Comparison of ENCODE assay signal across 8 mouse cellular contexts in genomic region chr6:88873965-88874867, GRCm38 (mm10). TPM values are rescaled to one million over a fixed set of nuclear protein-coding genes. Genes with fewer than 3 reads are reported as not detected.
DNase-seq lines count a peak whose midpoint lies in the region; ATAC-seq and TF ChIP-seq lines count a peak whose summit lies in the region.

No protein-coding gene starts in this region.

- H3K9ac ChIP-seq in heart, embryonic 16.5 days (ENCODE audit: low read length) = peak overlapping the region; percentile 80
- peak overlapping the region; percentile 87 for H3K9ac ChIP-seq in limb, embryonic 14.5 days (ENCODE audit: low read depth, low read length, severe bottlenecking)
- peak overlapping the region; percentile 96 for H3K9ac ChIP-seq in neural tube, embryonic 15.5 days (replicated peaks)

- no peak overlapping the region for H3K27ac ChIP-seq in heart, embryonic 16.5 days (ENCODE audit: low read length)
- no peak overlapping the region for H3K27ac ChIP-seq in limb, embryonic 14.5 days (replicated peaks; ENCODE audit: low read depth, low read length)
- H3K27ac ChIP-seq in neural tube, embryonic 15.5 days (replicated peaks) = peak overlapping the region; percentile 97

- peaks cover 4% of the 10 kb centered on the region for H3K36me3 ChIP-seq in megakaryocyte, embryonic 14.5 days (replicated peaks; ENCODE audit: low read length)
- H3K36me3 ChIP-seq in heart, embryonic 16.5 days (ENCODE audit: control insufficient read depth, insufficient read depth) = no peaks in the 10 kb centered on the region
- H3K36me3 ChIP-seq in limb, embryonic 14.5 days (ENCODE audit: control insufficient read depth, insufficient read depth, low read length) = no peaks in the 10 kb centered on the region
- no peaks in the 10 kb centered on the region for H3K36me3 ChIP-seq in neural tube, embryonic 15.5 days

- peaks cover 77% of the 10 kb centered on the region for H3K27me3 ChIP-seq in megakaryocyte, embryonic 14.5 days (replicated peaks)
- peaks cover 3% of the 10 kb centered on the region; the same call in 1 of the 2 replicates for H3K27me3 ChIP-seq in heart, embryonic 16.5 days (ENCODE audit: control insufficient read depth, insufficient read depth, low read length)
- H3K27me3 ChIP-seq in limb, embryonic 14.5 days (ENCODE audit: control insufficient read depth, insufficient read depth, low read length) = no peaks in the 10 kb centered on the region
- H3K27me3 ChIP-seq in neural tube, embryonic 15.5 days (replicated peaks) = no peaks in the 10 kb centered on the region

- TF ChIP-seq POLR2A in limb, embryonic 14.5 days (IDR thresholded peaks at IDR 0.05; ENCODE audit: borderline replicate concordance, extremely low read depth, insufficient read depth, insufficient read length) = no peak

- peaks cover 22% of the 10 kb centered on the region for H3K4me1 ChIP-seq in megakaryocyte, embryonic 14.5 days
- H3K4me1 ChIP-seq in heart, embryonic 16.5 days (ENCODE audit: control insufficient read depth, insufficient read depth, low read length) = no peaks in the 10 kb centered on the region
- H3K4me1 ChIP-seq in limb, embryonic 14.5 days (ENCODE audit: control insufficient read depth, insufficient read depth, low read length) = peaks cover 15% of the 10 kb centered on the region; the same call in 1 of the 2 replicates
- peaks cover 48% of the 10 kb centered on the region for H3K4me1 ChIP-seq in neural tube, embryonic 15.5 days

- ATAC-seq in megakaryocyte, adult 5-6 weeks (ENCODE audit: poor library complexity, severe bottlenecking) = no peak
- peak; percentile 8 for ATAC-seq in heart, embryonic 16.5 days (replicated peaks; ENCODE audit: extremely low read depth, insufficient read depth, low FRiP score)
- ATAC-seq in limb, embryonic 14.5 days (ENCODE audit: low FRiP score, low read depth) = peak; percentile 51; the same call in 1 of the 2 replicates
- peak; percentile 69 for ATAC-seq in neural tube, embryonic 15.5 days (ENCODE audit: low FRiP score)

- H3K9me3 ChIP-seq in megakaryocyte, embryonic 14.5 days = peaks cover 32% of the 10 kb centered on the region
- no peaks in the 10 kb centered on the region for H3K9me3 ChIP-seq in heart, embryonic 16.5 days (replicated peaks; ENCODE audit: control insufficient read depth, low read length)
- no peaks in the 10 kb centered on the region for H3K9me3 ChIP-seq in limb, embryonic 14.5 days (ENCODE audit: control insufficient read depth, low read length)
- H3K9me3 ChIP-seq in neural tube, embryonic 15.5 days (replicated peaks) = no peaks in the 10 kb centered on the region

- 4% methylated on average over 73 of the region's 74 CpGs for WGBS in heart, embryonic 16.5 days
- WGBS in limb, embryonic 14.5 days = 2% methylated on average over 72 of the region's 74 CpGs
- WGBS in neural tube, embryonic 15.5 days = 1% methylated on average over 58 of the region's 74 CpGs

- H3K4me3 ChIP-seq in megakaryocyte, embryonic 14.5 days (replicated peaks) = peak overlapping the region; percentile 89
- H3K4me3 ChIP-seq in heart, embryonic 16.5 days (ENCODE audit: low read length) = peak overlapping the region; percentile 73
- peak overlapping the region; percentile 73 for H3K4me3 ChIP-seq in limb, embryonic 14.5 days (replicated peaks; ENCODE audit: low read length)
- peak overlapping the region; percentile 86 for H3K4me3 ChIP-seq in neural tube, embryonic 15.5 days (replicated peaks)

- peak; percentile 34 for DNase-seq in adrenal gland, postnatal 14 days
- DNase-seq in adrenal gland, adult 8-10 months = no peak
- DNase-seq in limb, embryonic 14.5 days (ENCODE audit: low spot score) = no peak
- DNase-seq in urinary bladder, postnatal 25 days (ENCODE audit: low spot score) = no peak

- peak overlapping the region; percentile 100 for H3K4me2 ChIP-seq in heart, embryonic 16.5 days (ENCODE audit: low read depth, low read length)
- H3K4me2 ChIP-seq in limb, embryonic 14.5 days (replicated peaks; ENCODE audit: low read depth, low read length, severe bottlenecking) = peak overlapping the region; percentile 98
- H3K4me2 ChIP-seq in neural tube, embryonic 15.5 days = peak overlapping the region; percentile 81

RNA-seq across cellular contexts. Expression of gene Podxl2, which starts 0.6 kb away (rescaled TPM):
- total RNA-seq in adrenal gland, postnatal 14 days (2021) = 24.4 and 27.2 TPM in 2 replicates
- 100 to 1,000 TPM in 2 of 4 experiments, 10 to 100 TPM in 2; 40.6 to 123 (median 83.0) TPM for total RNA-seq in adrenal gland, adult 8-10 months (2022)
- polyA plus RNA-seq in megakaryocyte, embryonic 14.5 days (2012; ENCODE audit: insufficient read depth, low replicate concordance) = 1.2 and 3.2 TPM in 2 replicates
- not detected in 2 replicates for total RNA-seq in megakaryocyte, adult 5-6 weeks (2015)
- total RNA-seq in megakaryocyte, adult 5-6 weeks (2017) = 0.16 and 0.40 TPM in 2 replicates
- polyA plus RNA-seq in heart, embryonic 16.5 days (2015; fragmentation: Nextera tagmentation; extraction: Ambion mirVana) = 43.7 and 45.0 TPM in 2 replicates
- polyA plus RNA-seq in limb, embryonic 14.5 days (2012; rRNA removed) = 192 and 242 TPM in 2 replicates
- polyA plus RNA-seq in limb, embryonic 14.5 days (2014; fragmentation: Nextera tagmentation; extraction: Ambion mirVana) = 96.2 and 97.2 TPM in 2 replicates
- 504 and 640 TPM in 2 replicates for polyA plus RNA-seq in neural tube, embryonic 15.5 days (2015; fragmentation: Nextera tagmentation; extraction: Ambion mirVana)

RNA-seq across cellular contexts. Expression of gene Mcm2, which starts 24.4 kb away (rescaled TPM):
- total RNA-seq in adrenal gland, postnatal 14 days (2021) = 53.9 and 60.2 TPM in 2 replicates
- 10 to 100 TPM; 26.9 to 51.6 (median 35.2) TPM for total RNA-seq in adrenal gland, adult 8-10 months (2022)
- 133 and 188 TPM in 2 replicates for polyA plus RNA-seq in megakaryocyte, embryonic 14.5 days (2012; ENCODE audit: insufficient read depth, low replicate concordance)
- total RNA-seq in megakaryocyte, adult 5-6 weeks (2015) = 45.4 and 47.7 TPM in 2 replicates
- total RNA-seq in megakaryocyte, adult 5-6 weeks (2017) = 77.2 TPM in 2 replicates
- 88.3 and 94.7 TPM in 2 replicates for polyA plus RNA-seq in heart, embryonic 16.5 days (2015; fragmentation: Nextera tagmentation; extraction: Ambion mirVana)
- 107 and 122 TPM in 2 replicates for polyA plus RNA-seq in limb, embryonic 14.5 days (2012; rRNA removed)
- polyA plus RNA-seq in limb, embryonic 14.5 days (2014; fragmentation: Nextera tagmentation; extraction: Ambion mirVana) = 108 and 111 TPM in 2 replicates
- polyA plus RNA-seq in neural tube, embryonic 15.5 days (2015; fragmentation: Nextera tagmentation; extraction: Ambion mirVana) = 20.5 and 52.5 TPM in 2 replicates

RNA-seq across cellular contexts. Expression of gene Tpra1, which starts 27.8 kb away (rescaled TPM):
- total RNA-seq in adrenal gland, postnatal 14 days (2021) = 73.2 and 73.8 TPM in 2 replicates
- total RNA-seq in adrenal gland, adult 8-10 months (2022) = 100 to 1,000 TPM; 122 to 168 (median 148) TPM
- polyA plus RNA-seq in megakaryocyte, embryonic 14.5 days (2012; ENCODE audit: insufficient read depth, low replicate concordance) = 102 and 155 TPM in 2 replicates
- total RNA-seq in megakaryocyte, adult 5-6 weeks (2015) = 24.0 and 26.1 TPM in 2 replicates
- 32.4 and 35.5 TPM in 2 replicates for total RNA-seq in megakaryocyte, adult 5-6 weeks (2017)
- 54.9 and 58.0 TPM in 2 replicates for polyA plus RNA-seq in heart, embryonic 16.5 days (2015; fragmentation: Nextera tagmentation; extraction: Ambion mirVana)
- polyA plus RNA-seq in limb, embryonic 14.5 days (2012; rRNA removed) = 141 and 190 TPM in 2 replicates
- 62.2 and 65.7 TPM in 2 replicates for polyA plus RNA-seq in limb, embryonic 14.5 days (2014; fragmentation: Nextera tagmentation; extraction: Ambion mirVana)
- polyA plus RNA-seq in neural tube, embryonic 15.5 days (2015; fragmentation: Nextera tagmentation; extraction: Ambion mirVana) = 88.1 and 91.7 TPM in 2 replicates

RNA-seq across cellular contexts. Expression of gene Abtb1, which starts 32.4 kb away (rescaled TPM):
- 22.7 and 30.5 TPM in 2 replicates for total RNA-seq in adrenal gland, postnatal 14 days (2021)
- total RNA-seq in adrenal gland, adult 8-10 months (2022) = 10 to 100 TPM; 32.5 to 43.7 (median 39.8) TPM
- polyA plus RNA-seq in megakaryocyte, embryonic 14.5 days (2012; ENCODE audit: insufficient read depth, low replicate concordance) = 33.5 and 113 TPM in 2 replicates
- 22.8 TPM in 2 replicates for total RNA-seq in megakaryocyte, adult 5-6 weeks (2015)
- total RNA-seq in megakaryocyte, adult 5-6 weeks (2017) = 104 TPM in 2 replicates
- polyA plus RNA-seq in heart, embryonic 16.5 days (2015; fragmentation: Nextera tagmentation; extraction: Ambion mirVana) = 28.3 and 31.6 TPM in 2 replicates
- 50.8 and 60.5 TPM in 2 replicates for polyA plus RNA-seq in limb, embryonic 14.5 days (2012; rRNA removed)
- 24.9 and 26.1 TPM in 2 replicates for polyA plus RNA-seq in limb, embryonic 14.5 days (2014; fragmentation: Nextera tagmentation; extraction: Ambion mirVana)
- 42.4 and 45.4 TPM in 2 replicates for polyA plus RNA-seq in neural tube, embryonic 15.5 days (2015; fragmentation: Nextera tagmentation; extraction: Ambion mirVana)

Comparison
In these comparisons a context has a peak if more than half of its experiments do, and no peak if none do; other contexts are left out.
1. RNA of gene Podxl2, which starts 0.6 kb away (polyA plus RNA-seq): 504 to 640 TPM in neural tube, embryonic 15.5 days, 96.2 to 242 TPM in limb, embryonic 14.5 days and 43.7 to 45.0 TPM in heart, embryonic 16.5 days; 1.2 to 3.2 TPM in megakaryocyte, embryonic 14.5 days; every median in the first group is over 10 times any median in the second.
2. Peak in every context shown above with its lines, with median percentiles within 50 percentile points of each other: H3K4me3 ChIP-seq, H3K4me2 ChIP-seq and H3K9ac ChIP-seq.